ENCODE assay signal across 8 mouse cellular contexts in genomic region chr7:83891433-83892332, GRCm38 (mm10). TPM values are rescaled to one million over a fixed set of nuclear protein-coding genes. Genes with fewer than 3 reads are reported as not detected.
DNase-seq lines count a peak whose midpoint lies in the region; ATAC-seq lines count a peak whose summit lies in the region.

No protein-coding gene starts in this region.

- peak overlapping the region; percentile 74 for H3K4me3 ChIP-seq in lung, embryonic 16.5 days (ENCODE audit: low read length)

- peak overlapping the region; percentile 81 for H3K9ac ChIP-seq in lung, embryonic 16.5 days (ENCODE audit: low read length)

- 2% methylated on average over 40 of the region's 44 CpGs for WGBS in lung, embryonic 16.5 days

- H3K4me2 ChIP-seq in lung, embryonic 16.5 days (ENCODE audit: low read depth, low read length), result peak overlapping the region; percentile 59

- H3K4me1 ChIP-seq in lung, embryonic 16.5 days (replicated peaks; ENCODE audit: control insufficient read depth, insufficient read depth, low read length), result peaks cover 19% of the 10 kb centered on the region

- peaks cover 9% of the 10 kb centered on the region for H3K36me3 ChIP-seq in lung, embryonic 16.5 days (ENCODE audit: control insufficient read depth, insufficient read depth, low read length)

- no peaks in the 10 kb centered on the region for H3K27me3 ChIP-seq in lung, embryonic 16.5 days (ENCODE audit: control insufficient read depth, insufficient read depth, low read depth, low read length)

- peak overlapping the region; percentile 92 for H3K27ac ChIP-seq in lung, embryonic 16.5 days (ENCODE audit: low read length)

- no peaks in the 10 kb centered on the region for H3K9me3 ChIP-seq in lung, embryonic 16.5 days (ENCODE audit: control insufficient read depth, low read length)

- peak; percentile 93 to 96 for ATAC-seq in hematopoietic stem cell, adult 5-6 weeks (replicated peaks in 1 of 2; ENCODE audit: insufficient read depth in 1 of 2, low FRiP score in 2 of 2, low TSS enrichment in 1 of 2, low read depth in 1 of 2, poor library complexity in 2 of 2, severe bottlenecking in 2 of 2)
- peak; percentile 98 for ATAC-seq in lung, embryonic 16.5 days (ENCODE audit: low read depth)

- peak; percentile 97 for DNase-seq in MEL-GATA-1-ER (ENCODE audit: extremely low read depth, low read depth)
- DNase-seq in cerebellum, adult 8-10 months, result peak; percentile 97
- DNase-seq in forelimb bud, embryonic 11.5 days (ENCODE audit: low read depth, low spot score), result peak; percentile 99
- peak; percentile 97 for DNase-seq in layer of hippocampus, adult 9-10 months (ENCODE audit: low spot score)
- DNase-seq in ovary, postnatal 10 days (ENCODE audit: low spot score), result peak; percentile 99
- peak; percentile 98 for DNase-seq in thymus, postnatal 10 days (ENCODE audit: low spot score in 2 of 2)

RNA-seq across cellular contexts. Expression of gene Mesd, which starts 7.4 kb away (rescaled TPM):
- total RNA-seq in hematopoietic stem cell, adult 5-6 weeks (2017), result 51.6 and 63.2 TPM in 2 replicates
- polyA plus RNA-seq in lung, embryonic 16.5 days (2015; fragmentation: Nextera tagmentation; extraction: Ambion mirVana), result 118 and 132 TPM in 2 replicates

RNA-seq across cellular contexts. Expression of gene Tlnrd1, which starts 7.6 kb away (rescaled TPM):
- total RNA-seq in hematopoietic stem cell, adult 5-6 weeks (2017), result 5.8 and 7.5 TPM in 2 replicates
- 10.4 and 10.5 TPM in 2 replicates for polyA plus RNA-seq in lung, embryonic 16.5 days (2015; fragmentation: Nextera tagmentation; extraction: Ambion mirVana)

Comparison
In these comparisons a context has a peak if more than half of its experiments do, and no peak if none do; other contexts are left out.
1. Peak in every context shown above with its lines: DNase-seq, ATAC-seq, H3K4me3 ChIP-seq and H3K27ac ChIP-seq.